Mouse (Mus musculus): ENCODE results near the gene Sgcd.
"Not testable (repeated sequence)": the region's sequence is repeated elsewhere in the genome, so short reads cannot be mapped to it uniquely, and the experiment has no call there.

Sgcd gene

DNA sequence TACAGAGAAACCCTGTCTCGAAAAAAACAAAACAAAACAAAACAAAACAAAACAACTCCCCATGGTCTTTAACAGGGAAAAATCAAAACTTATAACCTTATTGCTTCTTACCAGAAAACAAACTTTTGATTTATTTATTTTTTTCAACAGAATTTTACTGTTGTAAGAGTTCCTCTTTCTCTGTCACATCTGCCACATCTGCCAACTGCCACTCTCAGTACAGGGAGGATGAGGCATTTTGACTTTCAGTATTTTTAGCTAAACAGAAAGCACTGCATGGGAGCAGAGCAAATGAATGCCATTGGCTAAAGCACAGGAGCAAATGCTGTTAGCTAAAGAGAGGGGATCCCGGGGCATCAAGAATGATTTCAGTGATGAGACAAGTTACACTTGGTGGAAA, 528.6 kb downstream of the Sgcd start:
- no peak for DNase-seq (ENCODE audit: low read depth, low spot score)

DNA sequence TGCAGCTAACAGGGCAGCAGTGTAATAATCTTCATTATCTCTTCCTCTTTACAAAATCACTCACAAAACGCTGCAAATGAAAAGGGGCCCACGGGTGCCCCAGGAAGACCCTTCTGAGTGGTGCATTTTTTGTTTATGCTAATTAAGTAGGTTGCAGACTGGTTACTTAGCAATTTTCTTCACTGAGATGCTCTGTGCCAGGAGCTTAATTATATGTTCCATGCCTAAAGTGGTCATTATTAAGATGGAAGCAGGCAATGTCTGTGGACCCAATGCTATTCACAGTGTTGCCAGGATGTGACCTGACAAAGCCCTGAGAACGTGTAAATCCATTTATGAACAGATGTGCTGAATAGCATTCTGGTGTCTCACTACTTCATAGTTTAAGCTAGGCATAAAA, 529.6 kb downstream of the Sgcd start:
- no peak for DNase-seq (ENCODE audit: low read depth, low spot score)

GRCm38 (mm10) chr11:47447790-47448189, 541.0 kb downstream of the Sgcd start:
- no peak for DNase-seq (ENCODE audit: low read depth, low spot score)

GRCm38 (mm10) chr11:47446337-47446736, 542.4 kb downstream of the Sgcd start:
- no peak for DNase-seq (ENCODE audit: low read depth, low spot score)

- no peak for DNase-seq (ENCODE audit: low read depth, low spot score)
These were observed 543.1 kb downstream of the Sgcd start for GRCm38 (mm10) chr11:47445683-47446082.

DNA sequence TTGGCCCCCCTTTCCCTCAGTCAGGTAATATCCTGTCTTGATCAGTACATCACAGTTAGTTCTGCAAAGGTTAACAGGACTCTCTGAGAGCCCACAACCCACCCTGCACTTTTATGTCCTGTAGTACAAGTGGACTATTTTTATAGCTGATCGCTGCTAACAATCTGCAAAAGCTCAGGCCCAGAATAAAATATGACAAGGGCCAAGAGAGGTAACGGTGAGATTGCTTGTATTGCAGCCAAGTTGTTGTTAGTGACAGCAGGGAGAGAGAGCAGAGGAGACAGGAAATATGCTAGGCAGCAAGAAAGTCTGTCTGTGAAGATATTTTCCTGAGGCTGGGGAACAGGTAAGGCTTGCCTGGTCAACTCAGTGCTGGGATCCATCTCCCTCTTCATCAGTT, 546.5 kb downstream of the Sgcd start:
- no peak for DNase-seq (ENCODE audit: low read depth, low spot score)

- no peak for DNase-seq (ENCODE audit: low read depth, low spot score)
These were observed 589.2 kb downstream of the Sgcd start for GRCm38 (mm10) chr11:47399607-47400006.

DNA sequence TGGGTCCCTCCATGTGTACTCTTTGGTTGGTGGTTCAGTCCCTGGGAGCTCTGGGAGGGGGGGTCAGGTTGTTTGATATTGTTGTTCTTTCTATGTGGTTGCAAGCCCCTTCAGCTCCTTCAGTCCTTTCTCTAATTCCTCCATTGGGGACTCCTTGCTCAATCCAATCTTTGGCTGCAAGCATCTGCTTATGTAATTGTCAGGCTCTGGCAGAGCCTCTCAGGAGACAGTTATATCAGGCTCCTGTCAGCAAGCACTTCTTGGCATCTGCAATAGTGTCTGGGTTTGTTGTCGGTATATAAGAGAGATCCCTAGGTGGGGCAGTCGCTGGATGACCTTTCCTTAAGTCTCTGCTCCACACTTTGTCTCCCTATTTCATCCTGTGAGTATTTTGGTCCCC, 598.0 kb downstream of the Sgcd start:
- not testable (repeated sequence) for DNase-seq (ENCODE audit: low read depth, low spot score)

DNA sequence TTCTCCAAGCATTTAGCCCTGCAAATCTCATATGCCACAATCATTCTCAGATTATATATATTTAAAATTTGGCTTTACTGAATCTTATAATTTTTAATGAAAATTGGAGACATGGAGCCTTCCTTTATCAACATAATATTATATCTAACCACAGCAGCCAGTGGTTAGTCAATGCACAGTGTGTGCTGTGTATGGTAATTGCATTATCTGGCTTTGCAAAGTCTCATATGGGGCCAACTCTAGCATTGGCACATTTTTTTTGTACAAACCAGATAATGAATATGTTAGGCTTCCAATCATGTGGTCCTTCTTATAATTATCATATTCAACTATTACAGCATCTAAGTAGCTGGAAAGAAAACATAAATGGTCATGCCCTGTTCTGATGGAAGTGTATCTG, 599.4 kb downstream of the Sgcd start:
- DNase-seq (ENCODE audit: low read depth, low spot score), result no peak

GRCm38 (mm10) chr11:47387726-47388125, 601.0 kb downstream of the Sgcd start:
- DNase-seq (ENCODE audit: low read depth, low spot score), result peak; percentile 11

- no peak for DNase-seq (ENCODE audit: low read depth, low spot score)
These were observed 602.6 kb downstream of the Sgcd start for GRCm38 (mm10) chr11:47386136-47386535.

DNA sequence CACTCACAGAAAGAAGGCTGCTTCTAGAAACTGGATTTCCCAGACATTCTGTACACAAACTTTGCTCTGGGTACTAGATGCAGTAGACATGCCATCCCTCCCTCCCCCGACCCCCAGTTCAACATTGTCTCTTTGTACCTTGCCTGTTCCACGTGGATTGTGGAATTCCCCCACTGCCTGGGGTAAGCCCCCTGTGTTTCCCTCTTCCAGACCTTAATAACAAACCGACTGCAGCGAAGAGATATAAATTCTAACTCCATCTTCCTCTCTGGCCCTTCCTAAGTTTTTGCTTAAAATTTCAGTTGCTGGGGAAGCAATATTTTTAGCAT, 609.2 kb downstream of the Sgcd start:
- DNase-seq (ENCODE audit: low read depth, low spot score), result no peak

- DNase-seq (ENCODE audit: low read depth, low spot score), result peak; percentile 59
These were observed 609.7 kb downstream of the Sgcd start for GRCm38 (mm10) chr11:47378843-47379629.

DNA sequence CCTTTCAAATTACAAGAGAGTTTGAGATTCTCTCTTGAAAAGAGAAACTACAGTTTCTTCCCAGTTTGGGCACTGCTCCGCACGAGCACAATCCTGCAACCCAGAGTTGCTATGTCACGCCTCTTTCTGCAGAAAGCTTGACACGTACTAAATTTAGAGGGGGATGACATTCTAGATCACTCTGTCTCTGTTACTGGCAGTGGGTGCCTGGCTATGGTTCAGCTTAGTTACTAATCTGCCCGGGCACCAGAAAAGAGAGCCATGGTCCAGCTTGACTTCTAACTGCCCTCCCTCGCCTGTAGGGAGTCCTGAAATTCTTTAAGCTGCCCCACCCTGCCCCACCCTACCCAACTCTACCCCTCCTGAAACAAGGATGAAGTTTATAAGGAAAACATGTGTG, 611.3 kb downstream of the Sgcd start:
- no peak for DNase-seq (ENCODE audit: low read depth, low spot score)

DNA sequence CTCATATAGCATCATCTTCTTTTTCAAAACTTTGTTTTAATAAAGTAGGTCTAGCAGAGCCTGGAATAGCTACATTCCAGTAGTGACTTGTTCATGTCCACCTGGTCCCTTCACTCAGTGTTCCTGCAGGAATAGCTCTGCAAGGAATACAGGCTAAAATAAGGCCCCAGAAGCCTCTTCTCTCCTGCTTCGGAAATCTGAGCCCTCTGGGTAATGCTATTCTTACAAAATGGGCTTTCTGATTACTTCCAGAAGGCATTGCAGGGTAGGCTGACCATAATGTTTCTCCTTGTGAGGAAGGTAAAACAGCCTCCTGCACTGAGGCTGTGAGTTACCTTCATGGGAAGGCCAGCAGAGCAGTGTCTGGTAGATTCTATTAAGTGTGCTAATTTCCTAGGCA, 611.9 kb downstream of the Sgcd start:
- no peak for DNase-seq (ENCODE audit: low read depth, low spot score)

GRCm38 (mm10) chr11:47371616-47372015, 617.2 kb downstream of the Sgcd start:
- no peak for DNase-seq (ENCODE audit: low read depth, low spot score)

DNA sequence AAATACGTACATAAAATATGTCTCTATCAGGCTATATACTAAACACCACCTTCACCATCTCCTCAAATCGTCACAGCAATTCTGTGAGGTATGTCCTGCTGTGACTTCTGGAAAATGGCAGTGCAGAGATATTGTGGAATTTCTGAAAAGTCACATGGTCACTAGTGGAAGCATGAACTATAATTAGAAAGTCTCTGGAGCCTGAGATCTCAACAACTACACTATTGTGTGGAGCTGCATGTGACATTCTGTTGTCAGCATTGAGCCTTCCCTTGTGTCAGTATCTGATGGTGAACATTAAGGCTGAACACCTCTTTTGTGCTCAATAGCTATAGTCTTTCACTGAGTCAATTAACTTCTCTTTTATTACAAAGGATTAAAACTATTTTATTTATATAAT, 637.2 kb downstream of the Sgcd start:
- no peak for DNase-seq (ENCODE audit: low read depth, low spot score)

GRCm38 (mm10) chr11:47343486-47343885, 645.3 kb downstream of the Sgcd start:
- DNase-seq (ENCODE audit: low read depth, low spot score), result no peak

GRCm38 (mm10) chr11:47333702-47334101, 655.1 kb downstream of the Sgcd start:
- no peak for DNase-seq (ENCODE audit: low read depth, low spot score)

GRCm38 (mm10) chr11:47305579-47305978, 683.2 kb downstream of the Sgcd start:
- DNase-seq (ENCODE audit: low read depth, low spot score), result no peak

DNA sequence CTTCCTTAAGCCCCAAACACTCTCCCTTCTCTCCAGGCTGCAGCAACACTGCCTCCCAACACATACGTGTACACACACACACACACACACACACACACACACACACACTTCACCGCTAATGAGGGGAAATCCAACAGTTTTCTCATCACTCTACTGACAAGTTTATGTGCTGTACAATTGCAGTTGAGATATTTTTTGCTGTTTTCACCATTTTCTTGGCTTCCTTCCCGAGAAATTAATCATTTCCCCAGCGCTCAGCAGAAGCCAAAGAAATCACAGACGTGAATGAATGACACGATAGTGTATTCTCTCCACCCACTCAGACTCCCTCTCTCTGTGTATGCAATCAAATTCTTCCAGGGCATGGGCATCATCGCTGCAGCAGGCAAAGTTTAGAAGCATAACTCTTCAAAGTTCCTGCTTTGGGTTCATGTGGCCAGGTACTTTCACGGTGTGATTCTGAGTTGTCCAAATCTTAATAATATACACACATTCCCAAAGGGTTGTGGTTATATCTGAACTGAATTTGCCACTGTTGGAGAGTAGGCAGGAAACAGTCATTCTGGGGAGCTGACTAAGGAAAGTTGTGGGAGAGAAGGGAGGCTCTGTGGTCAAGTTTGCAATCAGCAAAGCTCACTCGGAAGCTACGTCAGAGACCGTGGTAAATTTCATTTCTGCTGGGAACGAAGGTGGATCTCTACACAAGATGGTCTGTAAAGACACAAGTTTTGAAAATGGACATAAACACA, 683.9 kb downstream of the Sgcd start:
- DNase-seq (ENCODE audit: low read depth, low spot score), result no peak

- no peak for DNase-seq (ENCODE audit: low read depth, low spot score)
These were observed 689.0 kb downstream of the Sgcd start for GRCm38 (mm10) chr11:47299777-47300176.

DNA sequence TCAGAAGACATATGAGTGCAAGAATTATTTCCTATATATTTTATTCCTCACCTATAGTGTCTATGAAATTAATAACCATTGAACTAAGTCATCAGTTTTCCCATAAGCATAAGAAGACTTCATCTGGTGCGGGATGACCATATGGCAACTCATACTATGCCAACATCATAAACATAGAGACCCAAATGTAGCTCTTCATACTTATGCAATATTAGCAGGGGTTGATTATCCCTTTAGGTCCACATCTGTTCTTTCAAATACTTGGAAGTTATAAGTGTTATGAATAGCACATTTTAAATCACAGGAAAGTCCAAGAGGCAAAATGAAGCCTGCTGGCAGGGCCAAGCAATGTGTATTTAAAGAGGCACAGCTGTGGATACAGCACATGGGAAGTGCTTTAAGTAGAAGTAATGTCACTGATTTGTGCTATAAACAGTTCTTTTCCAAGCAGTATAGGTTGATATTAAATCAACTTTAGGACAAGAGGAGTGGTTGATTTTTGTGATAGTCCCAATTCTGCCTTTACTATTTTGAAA, 690.9 kb downstream of the Sgcd start:
- DNase-seq (ENCODE audit: low read depth, low spot score), result no peak
